Mouse (Mus musculus) layer of hippocampus, postnatal 36 days (tissue): ENCODE data around the gene Slc26a5. TPM values are rescaled to one million over a fixed set of nuclear protein-coding genes. Genes with fewer than 3 reads are reported as not detected.

Experiments
- DNase-seq, 2 experiments: peaks; one replicate each; pipeline ENCODE4 v3.0.0; 2022
- total RNA-seq, 2 experiments: library from RNA; stranded (reverse); gene quantifications; 2 replicates each; pipeline ENCODE4 v1.2.3; 2021

The Slc26a5 gene
- total RNA-seq, 2 experiments from 2014 or later = not detected

GRCm38 (mm10) chr5:21804837-21805236 lies 60.6 kb downstream of the Slc26a5 start:
- no peak for DNase-seq

- no peak for DNase-seq
Observed at GRCm38 (mm10) chr5:21803691-21804188, 61.7 kb downstream of the Slc26a5 start.

GRCm38 (mm10) chr5:21802907-21803306 lies 62.5 kb downstream of the Slc26a5 start:
- no peak for DNase-seq

DNA sequence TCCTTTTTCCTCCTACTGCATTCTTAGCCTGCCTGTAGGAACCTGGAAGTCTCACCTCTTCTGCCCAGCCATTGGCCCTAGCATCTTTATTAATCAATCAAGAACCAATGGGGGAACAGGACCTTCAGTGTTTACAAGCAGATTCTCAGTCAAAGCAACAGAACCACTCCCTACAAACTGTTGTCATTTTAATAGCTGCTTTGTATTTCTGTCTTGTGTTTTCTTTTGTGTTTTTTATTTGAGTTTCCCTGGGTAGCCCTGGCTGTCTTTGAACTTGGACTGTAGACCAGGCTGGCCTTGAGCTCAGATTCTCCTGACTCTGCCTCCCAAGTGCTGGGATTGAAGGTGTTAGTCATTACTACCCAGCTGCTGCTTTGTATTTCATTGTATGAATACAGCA lies 73.2 kb downstream of the Slc26a5 start:
- DNase-seq = no peak

- DNase-seq = no peak
Observed at GRCm38 (mm10) chr5:21789061-21789460, 76.3 kb downstream of the Slc26a5 start.

- no peak for DNase-seq
Observed at GRCm38 (mm10) chr5:21787186-21788105, 78.0 kb downstream of the Slc26a5 start.

DNA sequence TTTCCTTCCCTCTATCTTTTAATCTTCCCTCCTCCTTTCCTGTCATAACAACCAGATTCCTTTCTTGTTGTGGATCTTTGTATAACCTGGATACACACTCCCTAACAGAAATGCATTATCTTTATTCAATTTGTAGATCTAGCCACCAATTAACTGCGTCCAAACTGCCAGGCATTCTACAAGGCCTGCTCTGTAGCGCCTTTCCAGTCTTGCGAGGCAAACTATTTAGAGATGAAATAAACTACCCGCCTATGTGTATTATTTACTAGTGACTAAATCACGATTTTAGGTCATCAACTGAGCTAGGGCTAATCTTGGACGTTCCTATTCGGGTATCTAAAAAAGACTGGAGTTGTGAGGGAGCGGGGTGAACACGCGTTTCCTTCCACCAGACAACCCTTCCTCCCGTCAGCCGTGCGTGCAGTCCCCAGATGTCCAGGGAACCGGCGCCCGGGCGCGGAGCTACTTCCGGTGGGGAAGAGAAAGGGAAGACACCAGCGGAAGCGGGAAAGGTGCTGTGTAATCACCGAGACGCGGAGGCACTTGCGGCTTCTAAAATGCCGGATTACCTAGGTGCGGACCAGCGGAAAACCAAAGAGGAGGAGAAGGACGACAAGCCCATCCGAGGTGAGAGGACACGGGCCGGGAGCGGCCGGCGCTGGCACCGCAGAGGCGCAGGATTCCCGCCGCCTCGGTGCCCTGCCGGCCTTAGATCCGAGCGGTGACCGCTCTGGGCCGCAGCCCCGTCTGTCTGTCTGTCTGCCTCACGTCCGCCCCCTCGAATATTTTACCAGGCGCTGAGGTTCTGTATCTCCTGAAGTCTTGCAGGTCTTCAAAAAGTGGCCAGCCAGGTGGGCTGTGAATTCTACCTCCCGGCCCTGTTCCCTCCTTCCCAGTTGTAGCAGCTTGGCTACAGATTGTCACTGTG lies 78.9 kb downstream of the Slc26a5 start:
- DNase-seq = peak; percentile 91 to 94

- DNase-seq = no peak
Observed at GRCm38 (mm10) chr5:21785776-21786175, 79.6 kb downstream of the Slc26a5 start.

DNA sequence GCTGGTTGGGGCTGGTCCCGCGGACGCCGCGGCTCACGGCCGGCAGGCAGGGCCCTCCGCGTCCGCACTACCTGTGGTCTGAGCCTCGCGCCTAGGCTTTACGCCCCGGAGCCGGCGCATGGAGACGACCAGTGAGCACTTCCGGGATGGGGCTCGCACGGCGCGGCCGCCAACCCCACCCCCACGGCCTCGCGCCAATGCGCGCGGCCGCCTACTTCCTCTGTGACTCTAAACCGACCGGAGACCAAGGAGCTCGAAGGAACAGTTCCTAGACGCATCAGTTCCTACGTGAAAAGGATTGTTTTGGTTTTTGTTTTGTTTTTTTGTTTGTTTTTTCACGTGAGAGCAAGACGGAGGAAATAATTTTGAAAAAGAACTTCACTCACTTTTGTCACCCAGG lies 80.4 kb downstream of the Slc26a5 start, which contains the start of the genes Dnajc2 and Psmc2:
TSS of gene Dnajc2 (minus strand) at position 199 of the 400 bp plus-strand sequence.
TSS of gene Psmc2 (plus strand) at position 231 of the 400 bp plus-strand sequence.
- peak; percentile 89 for DNase-seq

- no peak for DNase-seq
Observed at GRCm38 (mm10) chr5:21784161-21785052, 81.0 kb downstream of the Slc26a5 start.

- DNase-seq = no peak
Observed at GRCm38 (mm10) chr5:21776491-21776890, 88.9 kb downstream of the Slc26a5 start.

DNA sequence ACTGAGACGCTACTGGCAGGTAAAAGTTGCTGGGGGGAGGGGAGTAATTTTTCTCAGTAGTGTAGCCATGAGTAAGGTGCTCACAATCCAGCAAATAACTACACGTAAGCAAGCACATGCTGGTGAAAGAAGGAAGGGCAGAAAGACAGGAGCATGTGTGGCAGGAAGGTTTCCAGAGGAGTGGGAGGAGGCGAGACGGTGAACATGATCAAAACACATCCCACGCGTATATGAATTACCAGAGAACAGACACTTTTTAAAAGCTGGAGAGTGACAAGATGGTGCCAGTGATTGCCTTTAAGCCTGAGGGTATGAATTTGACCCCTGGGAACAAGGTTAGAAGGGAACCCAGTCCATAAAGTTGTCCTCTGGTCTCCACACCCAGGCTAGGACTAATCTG lies 95.6 kb downstream of the Slc26a5 start:
- DNase-seq = peak in 1 of 2 experiments; percentile 20

GRCm38 (mm10) chr5:21768506-21768905 lies 96.9 kb downstream of the Slc26a5 start:
- no peak for DNase-seq

Other genes starting within 250 kb of the Slc26a5 start
- gene Fbxl13, start 220.0 kb downstream of the Slc26a5 start, total RNA-seq = under 1 TPM in 1 of 2 experiments, not detected in 1; 0.28 TPM
- gene Armc10, start 219.8 kb downstream of the Slc26a5 start, total RNA-seq = 10 to 100 TPM; 20.8 to 24.0 TPM
- gene Napepld, start 164.2 kb downstream of the Slc26a5 start, total RNA-seq = 10 to 100 TPM; 28.7 to 36.1 TPM
- 10 to 100 TPM; 72.3 to 78.0 TPM for gene Pmpcb, start 128.5 kb downstream of the Slc26a5 start, total RNA-seq
- 10 to 100 TPM; 31.6 to 32.8 TPM for gene Dnajc2, start 80.4 kb downstream of the Slc26a5 start, total RNA-seq
- gene Psmc2, start 80.3 kb downstream of the Slc26a5 start, total RNA-seq = 100 to 1,000 TPM; 114 TPM